ENCODE assay signal across 49 mouse cellular contexts in the genomic region with DNA sequence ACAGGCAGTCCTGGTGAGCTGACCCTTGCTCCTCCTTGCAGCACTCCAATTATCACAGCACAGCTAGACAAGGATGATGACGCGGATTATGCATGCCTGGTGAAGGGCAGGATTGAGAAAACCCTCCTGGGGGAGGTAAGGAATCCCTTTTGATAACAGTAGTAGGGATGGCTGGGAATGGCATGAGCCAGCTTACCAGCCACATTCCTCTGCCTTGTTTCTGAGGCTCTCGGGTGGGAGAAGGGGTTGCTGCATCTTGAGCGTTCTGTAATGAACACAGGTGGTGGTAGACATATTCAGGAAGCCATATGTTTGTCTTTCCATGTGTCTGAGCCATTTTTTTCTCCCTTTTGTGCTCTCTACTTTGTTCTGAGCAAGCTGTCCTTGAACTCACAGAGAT. TPM values are rescaled to one million over a fixed set of nuclear protein-coding genes. Genes with fewer than 3 reads are reported as not detected.
"Had no signal": no experiment of that assay in that cellular context is flagged by ENCODE, and none has a peak within 500 bp of the region (broad histone marks: within the 10 kb centered on the region; RNA-seq: fewer than 3 reads in every experiment).

No protein-coding gene starts in this region.

- H3K4me3 ChIP-seq: heart, adult 2 months; heart, embryonic 12.5 days; heart, embryonic 13.5 days; heart, embryonic 15.5 days; hindbrain, embryonic 10.5 days; hindbrain, embryonic 12.5 days; hindbrain, embryonic 13.5 days; hindbrain, embryonic 15.5 days; intestine, embryonic 15.5 days; kidney, embryonic 15.5 days; layer of hippocampus, adult 2 months; left cerebral cortex, adult 2 months had no signal

- H3K36me3 ChIP-seq: heart, embryonic 12.5 days; heart, embryonic 13.5 days; heart, embryonic 15.5 days; hindbrain, embryonic 10.5 days; hindbrain, embryonic 12.5 days; hindbrain, embryonic 13.5 days; hindbrain, embryonic 15.5 days; intestine, embryonic 15.5 days; kidney, embryonic 15.5 days had no signal

- H3K9me3 ChIP-seq: heart, embryonic 12.5 days; heart, embryonic 13.5 days; heart, embryonic 15.5 days; hindbrain, embryonic 10.5 days; hindbrain, embryonic 12.5 days; hindbrain, embryonic 13.5 days; hindbrain, embryonic 15.5 days; intestine, embryonic 15.5 days; kidney, embryonic 15.5 days had no signal

- ATAC-seq: hindbrain, embryonic 16.5 days; hindbrain, postnatal 0 days; inflammation-experienced regulatory T-cells, adult 6 months; intestine, embryonic 15.5 days; intestine, postnatal 0 days had no signal

- H3K4me1 ChIP-seq: hindbrain, embryonic 10.5 days; hindbrain, embryonic 12.5 days; hindbrain, embryonic 13.5 days; hindbrain, embryonic 15.5 days; intestine, embryonic 15.5 days; kidney, embryonic 15.5 days had no signal

- H3K27me3 ChIP-seq: heart, embryonic 12.5 days; heart, embryonic 13.5 days; heart, embryonic 15.5 days; hindbrain, embryonic 12.5 days; hindbrain, embryonic 13.5 days; hindbrain, embryonic 15.5 days; intestine, embryonic 15.5 days; kidney, embryonic 15.5 days had no signal

- H3K9ac ChIP-seq: heart, embryonic 12.5 days; heart, embryonic 13.5 days; heart, embryonic 15.5 days; hindbrain, embryonic 12.5 days; hindbrain, embryonic 13.5 days; hindbrain, embryonic 14.5 days; hindbrain, embryonic 15.5 days; intestine, embryonic 15.5 days; kidney, embryonic 15.5 days had no signal

- H3K27ac ChIP-seq: heart, adult 2 months; heart, embryonic 13.5 days; heart, embryonic 15.5 days; hindbrain, embryonic 10.5 days; hindbrain, embryonic 12.5 days; hindbrain, embryonic 13.5 days; hindbrain, embryonic 14.5 days; hindbrain, embryonic 15.5 days; hindbrain, postnatal 0 days; intestine, embryonic 15.5 days; kidney, embryonic 15.5 days; kidney, postnatal 0 days; layer of hippocampus, adult 2 months; left cerebral cortex, adult 2 months had no signal

- DNase-seq: heart, adult 2 months; heart, postnatal 10 days; heart, postnatal 36 days; heart, postnatal 4 days; kidney, adult 11 months; kidney, adult 18-20 months; kidney, adult 2 months; kidney, adult 8-10 months; kidney, adult 9 months; kidney, postnatal 10 days; kidney, postnatal 14 days; kidney, postnatal 25 days; kidney, postnatal 36 days; kidney, postnatal 4 days; layer of hippocampus, adult 9-11 months; layer of hippocampus, postnatal 36 days had no signal

- H3K4me2 ChIP-seq: heart, embryonic 11.5 days; heart, embryonic 12.5 days; heart, embryonic 13.5 days; heart, embryonic 15.5 days; hindbrain, embryonic 12.5 days; hindbrain, embryonic 13.5 days; hindbrain, embryonic 14.5 days; hindbrain, embryonic 15.5 days; intestine, embryonic 15.5 days; kidney, embryonic 15.5 days had no signal

RNA-seq across cellular contexts. Expression of a gene that starts 6.9 kb away (rescaled TPM):
- total RNA-seq: heart, adult 2 months; heart, postnatal 10 days; heart, postnatal 25 days; heart, postnatal 36 days; heart, postnatal 4 days; hematopoietic stem cell, adult 5-6 weeks; hindbrain, postnatal 0 days; layer of hippocampus, adult 18-20 months; layer of hippocampus, adult 2 months; layer of hippocampus, adult 8-10 months; layer of hippocampus, postnatal 10 days; layer of hippocampus, postnatal 14 days; layer of hippocampus, postnatal 36 days; left cerebral cortex, adult 18-20 months; left cerebral cortex, adult 2 months; left cerebral cortex, adult 8-10 months had no signal
- polyA plus RNA-seq: heart, adult 2 months; heart, embryonic 11.5 days; heart, embryonic 13.5 days; heart, embryonic 14.5 days; heart, embryonic 15.5 days; heart, embryonic 16.5 days; heart, postnatal 0 days; hindbrain, embryonic 10.5 days; hindbrain, embryonic 11.5 days; hindbrain, embryonic 12.5 days; hindbrain, embryonic 14.5 days; hindbrain, embryonic 15.5 days; inflammation-experienced regulatory T-cells, adult 6 months; intestine, embryonic 15.5 days; intestine, postnatal 0 days; kidney, adult 2 months; kidney, embryonic 14.5 days; kidney, embryonic 15.5 days; kidney, embryonic 16.5 days; kidney, postnatal 0 days; large intestine, adult 2 months had no signal
